Mouse (Mus musculus) heart, adult 2 months (tissue): ENCODE measurements at regions not wholly inside any gene's neighbourhood (a gene's known extent, or its start where the extent isn't known, plus 50 kb on each side); places are given as distances from the start of the nearest gene placed in this dataset.

Source experiments
- CTCF ChIP-seq: fragments of 200-600 bp; IDR thresholded peaks from 2 replicates; pipeline ENCODE4 v1.8.1; 2022; ENCODE audit warnings: antibody characterized with exemption, mild to moderate bottlenecking, moderate library complexity
- EP300 ChIP-seq: fragments of 200-500 bp; IDR thresholded peaks from 2 replicates; pipeline ENCODE4 v1.6.1; 2011; ENCODE audit warnings: low read depth, low read length, control low read depth; ENCODE audit not compliant: insufficient read depth

GRCm38 (mm10) chr9:61840353-61840752 lies 74.0 kb downstream of the Rplp1 start:
- TF ChIP-seq EP300 (no peak), CTCF (no peak)
